Mouse (Mus musculus) thymus, adult 2 months (tissue): ENCODE measurements around the gene Nap1l4.

ENCODE experiments used
- CTCF ChIP-seq: fragments of 200-500 bp; IDR thresholded peaks from 2 replicates; pipeline ENCODE4 v1.5.1; 2012; ENCODE audit warnings: mild to moderate bottlenecking, control low read depth, low read length, moderate library complexity, borderline replicate concordance; ENCODE audit not compliant: control insufficient read depth, poor library complexity, insufficient read depth; ENCODE audit errors: extremely low read depth
- POLR2A ChIP-seq: fragments of 200-500 bp; IDR thresholded peaks from 2 replicates; pipeline ENCODE4 v1.6.1; 2012; ENCODE audit warnings: mild to moderate bottlenecking, low read length, control low read depth, moderate library complexity; ENCODE audit not compliant: control insufficient read depth, poor library complexity, insufficient read depth; ENCODE audit errors: extremely low read depth

GRCm38 (mm10) chr7:143482541-143482940, 66.4 kb downstream of the Nap1l4 start:
- TF ChIP-seq POLR2A (no peak), CTCF (no peak)
